Mouse (Mus musculus) liver, adult 2 months (tissue): ENCODE results near the gene Gm37240. TPM values are rescaled to one million over a fixed set of nuclear protein-coding genes. Genes with fewer than 3 reads are reported as not detected.

Experiments
- DNase-seq: peaks from one replicate; pipeline ENCODE4 v3.0.0-alpha.2; 2011; ENCODE audit warnings: low read depth, low spot score; ENCODE audit errors: extremely low read depth
- H3K27ac ChIP-seq: fragments of 200-500 bp; replicated peaks from 2 replicates; pipeline ENCODE4 v1.5.1; 2012; ENCODE audit warnings: low read depth, mild to moderate bottlenecking, control low read depth, inconsistent platforms, low read length; ENCODE audit not compliant: insufficient read depth
- H3K27me3 ChIP-seq: fragments of 200-500 bp; 2 replicates; pipeline ENCODE4 v1.6.1; 2012; ENCODE audit warnings: mild to moderate bottlenecking, moderate library complexity, low read length, inconsistent platforms; ENCODE audit not compliant: control insufficient read depth, insufficient read depth
- H3K36me3 ChIP-seq: fragments of 200-500 bp; 2 replicates; pipeline ENCODE4 v1.6.1; 2012; ENCODE audit warnings: low read length, inconsistent platforms; ENCODE audit not compliant: control insufficient read depth, insufficient read depth
- H3K4me1 ChIP-seq: fragments of 200-500 bp; 2 replicates; pipeline ENCODE4 v1.6.1; 2011; ENCODE audit warnings: low read length; ENCODE audit not compliant: control insufficient read depth, insufficient read depth
- H3K4me3 ChIP-seq: fragments of 200-500 bp; 2 replicates; pipeline ENCODE4 v1.5.1; 2011; ENCODE audit warnings: low read depth, mild to moderate bottlenecking, control low read depth, low read length, moderate library complexity; ENCODE audit not compliant: insufficient read depth
- H3K79me2 ChIP-seq: fragments of 200-500 bp; 2 replicates; pipeline ENCODE4 v1.6.1; 2012; ENCODE audit warnings: inconsistent platforms, mild to moderate bottlenecking, low read length, moderate library complexity; ENCODE audit not compliant: control insufficient read depth, insufficient read depth
- H3K9ac ChIP-seq: fragments of 200-500 bp; 2 replicates; pipeline ENCODE4 v1.6.1; 2012; ENCODE audit warnings: low read depth, mild to moderate bottlenecking, control low read depth, inconsistent platforms, low read length
- CTCF ChIP-seq: fragments of 200-500 bp; IDR thresholded peaks from 2 replicates; pipeline ENCODE4 v1.5.1; 2011; ENCODE audit warnings: low read depth, low read length, control low read depth
- POLR2A ChIP-seq: fragments of 200-500 bp; IDR thresholded peaks from 2 replicates; pipeline ENCODE4 v1.6.1; 2011; ENCODE audit warnings: low read length, control low read depth; ENCODE audit not compliant: insufficient read depth; ENCODE audit errors: extremely low read depth
- WGBS: fragments of 180-500 bp; shearing (Covaris S2); methylation state at CpG from one replicate; pipeline ENCODE4 v1.1.7; 2018; 5-methylcytosine and 5-hydroxymethylcytosine counted together
- polyA plus RNA-seq: library from polyadenylated mRNA; depleted of rRNA; stranded (reverse); fragments of >200 nt; gene quantifications from 2 replicates; pipeline ENCODE4 v1.2.3, GENCODE M21; 2012
- total RNA-seq: library from RNA; depleted of rRNA; stranded (reverse); fragments of >200 nt; gene quantifications from 2 replicates; pipeline ENCODE4 v1.2.3, GENCODE M21; 2014

Gm37240 gene
- total and polyA plus RNA-seq, 2 experiments, result 2.2 to 6.9 TPM

- Histone ChIP-seq H3K79me2 (no peaks in the 10 kb centered on the region), H3K27me3 (no peaks in the 10 kb centered on the region), H3K36me3 (no peaks in the 10 kb centered on the region), H3K4me3 (no peak overlapping the region), H3K27ac (no peak overlapping the region), H3K9ac (no peak overlapping the region), H3K4me1 (no peaks in the 10 kb centered on the region)
- 91% methylated on average over 6 of the region's 6 CpGs for WGBS
- TF ChIP-seq CTCF (no peak), POLR2A (no peak)
- DNase-seq, result no peak
Measured at GRCm38 (mm10) chr3:85914806-85915205, 27.5 kb upstream of the Gm37240 start.

GRCm38 (mm10) chr3:85907136-85907535 lies 19.8 kb upstream of the Gm37240 start:
- no peak for DNase-seq
- Histone ChIP-seq H3K36me3 (no peaks in the 10 kb centered on the region), H3K79me2 (no peaks in the 10 kb centered on the region), H3K4me1 (no peaks in the 10 kb centered on the region), H3K9ac (no peak overlapping the region), H3K4me3 (no peak overlapping the region), H3K27me3 (no peaks in the 10 kb centered on the region), H3K27ac (no peak overlapping the region)
- no peak for TF ChIP-seq CTCF
- TF ChIP-seq POLR2A, result no peak
- WGBS, result 79% methylated on average over 7 of the region's 7 CpGs

- Histone ChIP-seq H3K9ac (no peak overlapping the region), H3K4me1 (no peaks in the 10 kb centered on the region), H3K36me3 (no peaks in the 10 kb centered on the region), H3K4me3 (no peak overlapping the region), H3K27ac (no peak overlapping the region), H3K27me3 (no peaks in the 10 kb centered on the region), H3K79me2 (no peaks in the 10 kb centered on the region)
- no peak for DNase-seq
- no peak for TF ChIP-seq POLR2A
- TF ChIP-seq CTCF, result no peak
Measured at GRCm38 (mm10) chr3:85904371-85904770, 17.1 kb upstream of the Gm37240 start.

GRCm38 (mm10) chr3:85895020-85895419 lies 7.7 kb upstream of the Gm37240 start:
- Histone ChIP-seq H3K79me2 (no peaks in the 10 kb centered on the region), H3K27ac (no peak overlapping the region), H3K4me3 (no peak overlapping the region), H3K36me3 (no peaks in the 10 kb centered on the region), H3K4me1 (no peaks in the 10 kb centered on the region), H3K27me3 (no peaks in the 10 kb centered on the region), H3K9ac (no peak overlapping the region)
- no peak for DNase-seq
- TF ChIP-seq POLR2A, result no peak
- no peak for TF ChIP-seq CTCF
- WGBS, result 95% methylated on average over 5 of the region's 5 CpGs

GRCm38 (mm10) chr3:85891571-85891970 lies 4.3 kb upstream of the Gm37240 start:
- H3K79me2 ChIP-seq, result no peaks in the 10 kb centered on the region
- no peaks in the 10 kb centered on the region for H3K36me3 ChIP-seq
- DNase-seq, result no peak
- H3K27ac ChIP-seq, result no peak overlapping the region
- H3K27me3 ChIP-seq, result no peaks in the 10 kb centered on the region
- TF ChIP-seq CTCF, result no peak
- no peak for TF ChIP-seq POLR2A
- no peak overlapping the region for H3K9ac ChIP-seq
- peaks cover 4% of the 10 kb centered on the region; the same call in 1 of the 2 replicates for H3K4me1 ChIP-seq
- H3K4me3 ChIP-seq, result no peak overlapping the region
- WGBS, result 73% methylated on average over 1 of the region's 1 CpGs

GRCm38 (mm10) chr3:85888221-85888671 lies 928 bp upstream of the Gm37240 start:
- peaks cover 6% of the 10 kb centered on the region for H3K4me1 ChIP-seq
- WGBS, result 32% methylated on average over 11 of the region's 11 CpGs
- TF ChIP-seq CTCF (no peak), POLR2A (no peak)
- H3K27ac ChIP-seq, result no peak overlapping the region
- H3K36me3 ChIP-seq, result no peaks in the 10 kb centered on the region
- H3K9ac ChIP-seq, result no peak overlapping the region
- no peaks in the 10 kb centered on the region for H3K27me3 ChIP-seq
- peaks cover 2% of the 10 kb centered on the region; the same call in 1 of the 2 replicates for H3K79me2 ChIP-seq
- H3K4me3 ChIP-seq, result no peak overlapping the region
- DNase-seq, result peak; percentile 53
